Mouse (Mus musculus) G1E-ER4 (cell line): Measurements from ENCODE around the gene Ankrd9. TPM values are rescaled to one million over a fixed set of nuclear protein-coding genes. Genes with fewer than 3 reads are reported as not detected.

Source experiments
- GATA1 ChIP-seq: IDR thresholded peaks from one replicate; pipeline ENCODE4 v1.8.0; 2012; ENCODE audit warnings: low read length, inconsistent platforms
- polyA plus RNA-seq: library from polyadenylated mRNA; stranded (reverse); fragments of >175 nt; gene quantifications from 2 replicates; pipeline ENCODE4 v1.2.3, GENCODE M21; 2012

Gene Ankrd9
- polyA plus RNA-seq, 1 experiment, result 12.9 TPM

DNA sequence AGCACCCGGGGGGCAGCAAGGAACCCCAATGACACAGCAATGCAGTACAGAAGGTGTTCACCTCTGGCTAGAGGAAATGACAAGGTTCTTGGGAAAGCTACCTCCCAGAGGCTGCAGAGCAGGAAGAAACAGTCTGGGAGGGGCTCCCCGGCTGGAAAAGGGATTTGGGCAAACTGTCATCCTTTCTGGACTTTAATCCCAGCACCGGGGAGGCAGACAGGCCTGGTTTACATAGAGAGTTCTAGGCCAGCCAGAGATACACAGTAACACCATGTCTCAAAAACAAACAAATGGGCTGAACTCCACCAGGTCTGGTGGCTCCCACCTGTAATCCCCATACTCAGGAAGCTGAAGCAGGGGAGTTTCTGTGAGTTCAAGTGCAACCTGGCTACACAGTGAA is 14.4 kb upstream of the Ankrd9 start:
- no peak for TF ChIP-seq GATA1

DNA sequence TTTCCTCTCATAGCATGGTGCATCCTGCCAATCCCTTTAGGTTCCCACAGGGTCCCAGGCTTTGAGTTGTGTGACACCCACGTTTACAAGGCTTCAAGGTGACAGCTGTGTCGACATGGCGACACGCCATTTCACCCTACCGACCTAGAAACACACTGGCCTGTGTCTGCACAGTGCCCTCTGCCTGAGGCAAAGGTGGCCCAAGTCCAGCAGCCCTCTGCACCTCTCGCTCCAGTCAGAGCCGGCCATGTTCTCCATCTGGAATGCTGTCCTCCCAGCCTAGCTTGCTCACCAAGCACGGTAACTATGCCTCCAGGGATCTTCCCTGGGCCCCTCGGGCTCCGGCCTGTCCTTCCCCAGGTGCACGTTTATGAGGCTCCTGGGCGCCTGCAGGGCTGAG is 13.9 kb upstream of the Ankrd9 start:
- TF ChIP-seq GATA1, result no peak

DNA sequence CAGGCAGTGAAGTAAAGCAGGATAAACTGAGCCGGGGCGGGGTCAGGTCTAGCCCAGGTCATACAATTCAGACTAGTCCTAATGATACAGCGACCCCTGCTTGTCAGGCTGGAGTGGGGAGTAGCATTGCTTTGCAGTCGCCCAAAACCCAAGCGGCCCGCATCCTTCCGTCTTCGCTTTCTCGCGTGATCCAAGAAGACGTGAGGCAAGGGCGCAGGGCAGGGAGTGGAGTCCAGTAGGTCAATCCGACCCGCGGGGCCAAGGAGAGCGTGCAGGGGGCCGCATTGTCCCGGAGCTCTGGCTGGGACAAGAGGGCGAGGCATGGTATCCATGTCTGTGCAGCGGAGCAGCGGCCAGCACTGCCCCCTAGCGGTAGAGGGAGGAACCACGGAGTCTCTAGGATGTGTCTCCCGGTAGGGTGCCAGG is 13.3 kb upstream of the Ankrd9 start:
- TF ChIP-seq GATA1, result no peak

DNA sequence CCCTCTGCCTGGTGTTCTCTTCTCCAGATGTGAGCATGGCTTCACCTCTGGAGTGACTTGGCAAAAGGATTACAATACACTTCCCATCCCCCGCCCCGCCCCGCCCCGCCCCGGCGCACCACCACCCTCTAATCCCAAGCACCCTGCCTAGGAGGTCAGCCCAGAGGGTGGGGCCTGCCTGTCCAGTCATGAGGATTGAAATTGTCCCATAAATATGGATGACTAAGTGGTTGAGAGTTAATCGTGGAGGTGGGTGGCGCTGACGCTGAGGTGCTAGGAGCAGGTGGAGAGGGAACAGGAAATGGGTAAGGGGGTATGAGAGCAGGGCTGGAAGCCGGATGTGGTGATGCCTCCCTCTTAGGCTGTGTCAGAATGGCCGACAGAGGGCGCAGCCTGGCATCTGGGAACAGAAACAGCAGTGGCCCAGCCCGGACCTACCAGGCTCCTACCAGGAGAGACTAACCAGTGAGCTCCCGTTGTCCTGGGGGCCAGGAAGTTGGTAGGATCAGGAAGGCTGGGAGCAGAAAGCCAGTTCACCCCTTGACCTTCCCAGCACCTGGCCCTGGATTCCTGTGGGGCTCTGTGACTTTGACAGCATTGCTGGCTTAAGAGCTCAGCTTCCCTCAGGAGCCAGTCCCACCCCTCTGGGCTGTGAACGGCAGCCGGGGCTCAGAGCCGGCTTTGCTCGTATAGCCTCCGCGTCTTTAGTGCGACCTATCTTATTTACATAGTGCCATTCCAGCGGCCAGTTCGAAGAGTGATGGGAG is 12.7 kb upstream of the Ankrd9 start:
- no peak for TF ChIP-seq GATA1

DNA sequence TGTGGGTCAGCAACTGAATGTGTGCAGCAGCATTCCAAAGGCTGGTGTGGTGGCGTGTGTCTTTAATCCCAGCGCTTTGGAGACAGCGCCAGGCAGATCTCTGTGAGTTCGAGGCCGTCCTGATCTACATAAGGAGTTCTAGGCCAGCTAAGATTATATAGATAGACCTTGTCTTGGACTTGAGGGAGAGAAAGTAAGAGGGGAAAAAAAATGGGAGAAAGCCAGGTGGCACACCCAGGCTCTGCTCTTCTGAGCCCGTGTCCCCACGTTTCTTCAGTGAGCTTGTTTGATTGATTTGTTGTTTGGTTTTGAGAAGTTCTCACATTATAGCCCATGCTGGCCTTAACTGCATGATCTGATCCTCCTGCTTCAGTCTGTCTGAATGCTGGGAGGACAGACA is 11.7 kb upstream of the Ankrd9 start:
- no peak for TF ChIP-seq GATA1

DNA sequence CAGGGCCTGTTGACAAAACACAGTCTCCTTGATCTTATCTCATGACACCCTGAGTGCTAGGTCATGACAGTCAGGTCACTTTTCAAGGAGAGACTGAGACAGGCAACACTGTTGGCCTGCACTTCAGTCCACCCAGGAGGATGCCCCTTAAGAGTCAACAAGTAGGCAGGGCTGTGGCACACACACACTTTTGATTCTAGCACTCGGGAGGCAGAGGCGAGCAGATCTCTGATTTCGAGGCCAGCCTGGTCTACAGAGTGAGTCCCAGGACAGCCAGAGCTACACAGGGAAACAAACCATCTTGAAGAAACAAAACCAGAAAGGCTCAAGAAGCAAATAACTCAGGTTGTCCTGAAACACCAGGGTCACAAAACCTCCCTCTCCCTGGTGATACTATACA is 10.6 kb upstream of the Ankrd9 start:
- TF ChIP-seq GATA1, result no peak

DNA sequence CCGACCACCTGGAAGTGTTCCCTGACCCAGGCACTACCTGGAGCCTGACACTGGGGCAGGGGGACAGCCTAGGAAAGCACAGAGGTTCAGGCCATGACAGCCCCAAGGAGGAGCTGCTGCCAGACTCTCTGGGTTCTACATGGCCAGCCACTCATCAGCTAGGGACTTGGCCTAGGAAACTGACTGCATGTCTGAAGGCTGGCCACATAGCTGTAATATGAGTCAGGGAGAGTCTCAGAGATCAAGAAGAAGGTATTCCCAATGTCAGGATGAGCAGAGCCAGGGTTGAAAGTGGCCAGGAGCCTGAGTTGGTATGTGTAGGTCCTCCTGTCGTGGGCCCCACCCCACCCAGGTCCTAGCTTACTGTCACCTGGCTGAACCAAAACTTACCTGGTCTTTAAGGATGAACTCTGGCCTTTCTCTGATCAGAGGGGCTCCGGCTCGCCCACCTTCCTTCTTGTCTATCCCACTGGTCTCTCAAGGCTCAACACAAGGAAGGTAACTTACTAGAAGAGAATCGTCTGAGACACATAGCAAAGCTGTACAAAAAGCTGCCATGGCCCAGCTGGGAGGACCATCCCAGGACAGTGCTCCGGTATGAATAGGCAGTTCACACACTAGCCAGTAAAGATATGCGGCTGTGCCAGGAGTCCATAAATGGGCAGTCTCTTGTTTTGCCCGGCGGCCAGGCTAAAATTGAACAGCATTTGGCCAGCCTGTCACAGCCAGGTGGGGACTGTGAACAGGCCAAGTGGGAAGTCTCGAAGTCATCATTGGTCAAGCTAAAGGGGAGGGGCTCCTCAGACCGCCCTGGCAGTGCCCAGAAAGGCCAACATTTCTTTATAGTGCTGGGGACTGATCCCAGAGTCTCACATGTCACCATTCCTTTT is 7.9 kb upstream of the Ankrd9 start:
- no peak for TF ChIP-seq GATA1

DNA sequence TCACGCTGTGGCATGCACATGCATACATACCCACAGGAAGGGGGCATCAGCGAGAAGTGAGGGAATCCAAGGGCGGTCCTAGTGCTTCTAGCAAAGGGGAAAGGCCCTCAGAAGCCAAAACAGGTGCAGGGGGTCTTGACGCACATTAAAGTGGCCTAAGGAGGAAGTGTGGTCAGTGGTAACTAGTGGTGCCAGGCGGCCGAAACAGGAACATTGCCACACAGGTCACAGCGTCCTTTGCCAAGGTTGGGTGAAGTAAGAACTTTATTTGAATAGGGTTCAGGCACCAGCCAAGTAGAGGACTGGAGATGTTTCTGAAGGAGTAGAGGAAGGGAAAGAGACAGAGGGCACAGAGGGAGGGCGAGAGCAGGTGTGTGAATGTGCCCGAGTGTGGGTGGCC is 6.3 kb upstream of the Ankrd9 start:
- no peak for TF ChIP-seq GATA1

DNA sequence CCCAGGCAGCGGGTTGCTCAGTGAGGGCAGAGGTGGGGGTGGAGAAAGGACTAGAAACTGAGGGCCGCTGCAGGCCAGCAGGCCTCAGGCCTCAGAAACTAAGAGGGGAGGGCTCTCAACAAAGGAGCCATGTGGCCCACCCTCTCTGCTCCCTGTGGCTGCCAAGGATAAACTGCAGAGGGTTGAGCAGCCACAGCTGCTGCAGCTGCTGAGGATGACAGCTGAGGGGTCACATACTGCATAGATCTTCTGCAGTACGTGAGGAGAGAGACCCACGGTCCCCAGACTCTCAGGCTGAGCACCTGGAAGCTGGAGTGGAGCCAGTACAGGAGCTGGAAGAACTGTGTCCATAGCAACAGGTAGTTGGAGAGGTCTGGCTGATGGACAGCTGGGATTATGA is 5.8 kb upstream of the Ankrd9 start:
- no peak for TF ChIP-seq GATA1

DNA sequence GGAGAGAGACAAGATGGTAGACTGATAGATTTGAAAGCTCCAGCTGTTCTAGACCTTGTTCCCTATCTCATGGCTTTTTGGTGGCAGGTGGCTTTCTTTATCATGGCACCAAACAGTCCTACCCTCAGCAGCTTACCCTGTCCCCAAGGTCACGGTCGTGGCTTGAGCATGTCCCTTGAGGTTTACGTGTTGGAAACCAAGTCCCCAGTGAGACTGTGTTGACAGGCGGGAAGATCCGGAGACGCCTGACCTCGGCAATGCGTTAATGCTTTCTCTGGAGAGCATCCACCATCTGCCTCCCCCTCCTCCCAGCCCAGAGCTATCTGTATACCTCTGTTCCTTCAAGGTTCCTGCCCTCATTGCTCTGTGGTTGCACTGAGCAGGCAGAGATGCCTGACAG is 4.9 kb upstream of the Ankrd9 start:
- no peak for TF ChIP-seq GATA1

DNA sequence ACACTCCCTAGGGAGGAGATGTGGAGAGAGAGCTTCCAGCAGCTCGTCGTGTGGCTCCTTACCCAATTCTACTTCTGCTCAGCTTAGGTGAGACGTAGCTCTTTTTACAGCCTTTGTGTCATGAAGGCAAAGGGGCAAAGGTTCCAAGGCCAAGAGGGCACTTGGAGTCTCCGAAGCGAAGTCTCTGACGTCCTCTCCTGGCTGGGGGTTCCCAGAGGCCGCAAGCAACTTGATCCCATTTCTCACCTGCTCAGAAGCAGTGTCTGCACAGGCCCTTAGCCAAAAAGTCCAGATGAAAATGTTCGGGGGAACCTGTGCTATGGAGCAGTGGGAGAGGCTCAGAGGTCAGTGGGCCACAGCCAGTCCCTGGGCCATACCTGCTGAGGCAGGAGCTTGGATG is 4.2 kb upstream of the Ankrd9 start:
- no peak for TF ChIP-seq GATA1

DNA sequence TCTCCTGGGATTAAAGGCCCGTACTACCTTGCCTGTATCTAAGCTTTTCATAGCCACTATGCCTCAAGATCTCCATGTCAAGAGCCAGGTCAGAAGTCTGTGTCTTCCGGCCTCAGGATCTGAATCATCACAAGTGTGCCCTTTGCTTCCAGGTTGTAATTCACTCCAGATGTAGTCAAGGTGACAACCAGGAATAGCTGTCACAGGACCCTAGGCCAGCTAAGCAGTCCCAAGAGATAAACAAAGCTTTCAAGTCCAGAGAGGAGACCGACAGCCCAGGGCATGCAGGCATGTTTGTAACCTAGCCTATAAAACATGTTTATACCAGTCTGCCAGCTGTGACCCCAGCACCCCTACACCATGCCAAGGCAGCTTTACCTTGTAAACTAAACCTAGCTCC is 2.9 kb upstream of the Ankrd9 start:
- TF ChIP-seq GATA1, result no peak

DNA sequence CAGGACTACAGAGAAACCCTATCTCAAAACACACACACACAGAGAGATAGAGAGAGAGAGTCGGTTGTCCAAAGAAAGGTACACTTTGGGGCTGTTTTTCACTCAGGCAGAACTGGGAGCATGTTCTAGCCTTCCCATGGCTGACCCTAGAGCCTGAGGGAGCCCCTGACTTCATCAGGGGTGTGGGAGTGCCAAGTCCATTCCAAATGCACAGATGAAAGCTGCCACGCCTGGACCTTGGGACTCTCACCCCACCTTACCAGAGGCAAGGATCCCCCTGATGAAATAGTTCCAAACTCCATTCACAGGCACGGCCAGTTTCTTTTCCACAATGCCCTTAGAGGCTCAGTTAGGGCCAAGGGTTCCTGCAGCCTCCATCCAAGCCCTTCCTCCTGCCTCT is 968 bp upstream of the Ankrd9 start:
- TF ChIP-seq GATA1, result no peak

DNA sequence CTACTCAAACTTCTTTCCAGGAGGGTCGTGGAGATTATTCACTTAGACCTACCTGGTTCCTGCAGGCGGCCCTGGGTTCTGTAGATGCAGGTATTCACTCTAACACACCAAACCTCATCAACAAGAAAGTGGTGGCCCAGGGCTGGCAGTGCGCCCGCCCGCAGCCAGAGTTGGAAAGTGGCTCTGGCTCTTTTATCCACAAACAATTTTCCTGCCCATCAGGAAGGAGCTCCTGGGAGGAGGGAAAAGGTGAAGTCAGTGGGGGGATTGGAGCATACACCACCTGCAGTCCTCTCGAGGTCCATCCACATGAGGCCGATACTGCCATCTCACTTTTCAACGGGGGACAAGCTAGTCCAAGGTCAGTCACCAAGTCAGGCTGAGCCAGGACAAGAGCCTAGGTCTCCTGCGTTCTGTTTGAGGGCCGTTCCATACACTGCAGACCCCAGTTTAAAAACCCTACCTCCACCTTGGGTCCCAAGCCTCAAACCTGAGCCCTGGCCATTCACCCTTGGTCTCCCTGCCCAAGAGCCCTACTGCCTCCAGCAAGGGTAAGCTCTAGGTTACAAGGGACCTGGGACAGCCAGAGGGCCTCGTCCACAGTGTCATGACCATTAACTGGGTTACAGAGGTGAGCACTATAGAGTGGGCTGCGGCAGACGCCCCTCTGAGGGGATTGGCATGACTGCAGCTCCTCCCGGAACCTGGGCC is 789 bp downstream of the Ankrd9 start:
- TF ChIP-seq GATA1, result no peak

DNA sequence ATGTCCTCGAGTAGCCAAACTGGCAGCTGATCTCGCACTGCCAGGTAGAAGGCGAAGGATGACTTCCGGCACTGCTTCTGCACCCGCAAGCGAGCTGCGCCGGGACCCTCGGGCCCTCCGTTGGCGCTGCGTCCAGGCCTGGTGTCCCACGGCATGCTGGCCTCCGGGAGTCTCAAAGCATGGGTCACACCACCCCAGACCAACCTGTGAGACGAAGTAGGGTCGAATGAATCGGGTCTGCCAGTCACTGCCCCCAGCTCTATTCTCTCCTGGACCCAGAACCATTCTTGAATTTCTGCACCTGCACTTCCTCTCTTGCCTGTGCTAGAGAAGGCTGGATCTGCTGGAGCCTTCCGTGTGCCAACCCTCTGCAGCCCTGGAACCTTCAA is 1.5 kb downstream of the Ankrd9 start:
- TF ChIP-seq GATA1, result no peak

DNA sequence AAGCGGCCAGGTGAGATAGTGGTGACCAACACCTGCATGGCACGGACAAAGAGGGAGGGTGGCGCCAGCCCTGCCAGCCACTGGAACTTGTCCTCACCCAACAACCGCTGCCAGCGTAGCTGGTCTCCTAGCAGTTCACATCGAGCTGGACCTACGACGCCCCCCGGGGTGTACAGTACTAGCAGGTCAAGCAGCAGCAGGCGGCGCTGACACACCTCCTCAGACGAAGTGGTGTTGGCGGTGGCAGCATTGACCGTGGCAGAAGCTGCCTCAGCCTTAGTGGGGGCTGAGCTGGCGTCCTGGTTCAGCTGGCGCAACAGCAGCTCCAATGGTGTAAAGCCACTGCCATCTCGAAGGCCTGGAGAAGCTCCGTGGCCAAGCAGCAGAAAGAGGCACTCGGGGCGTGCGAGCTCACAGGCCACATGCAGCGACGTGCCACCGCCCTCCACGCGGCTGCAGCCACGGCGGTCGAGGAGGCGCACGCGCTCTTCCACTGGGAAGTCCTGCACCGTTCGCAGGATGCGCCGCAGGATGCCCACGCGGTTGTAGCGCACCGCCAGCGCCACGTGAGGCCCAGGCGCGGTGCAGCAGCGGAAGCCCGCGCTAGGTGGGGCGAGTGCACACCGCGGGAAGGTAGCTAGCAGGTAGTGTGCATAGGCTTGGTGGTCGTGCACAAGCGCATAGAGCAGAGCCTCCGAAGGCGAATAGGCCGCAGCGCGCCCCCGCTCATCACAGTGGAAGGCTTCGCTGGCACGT is 2.1 kb downstream of the Ankrd9 start:
- TF ChIP-seq GATA1, result no peak
